Comparison of ENCODE assay signal across 17 mouse cellular contexts in genomic region chr3:145820938-145821337, GRCm38 (mm10).
DNase-seq lines count a peak whose midpoint lies in the region; ATAC-seq and TF ChIP-seq lines count a peak whose summit lies in the region.
"Had no signal": no experiment of that assay in that cellular context is flagged by ENCODE, and none has a peak within 500 bp of the region (broad histone marks: within the 10 kb centered on the region; RNA-seq: fewer than 3 reads in every experiment).

No protein-coding gene starts in this region.

- DNase-seq in heart, adult 9 months (ENCODE audit: low spot score in 2 of 2) = no peak
- no peak for DNase-seq in layer of hippocampus, adult 2 months (ENCODE audit: low spot score in 2 of 2)
- DNase-seq in layer of hippocampus, adult 8-10 months (ENCODE audit: low spot score in 2 of 2) = no peak
- no peak for DNase-seq in forebrain, embryonic 11.5 days (ENCODE audit: low spot score)
- no peak for DNase-seq in forebrain, postnatal 0 days
- DNase-seq: cerebellum, adult 11-12 months; heart, adult 2 months; kidney, postnatal 36 days; lung, postnatal 14 days; midbrain, embryonic 14.5 days had no signal

- H3K4me1 ChIP-seq in heart, embryonic 12.5 days (replicated peaks) = peaks cover 56% of the 10 kb centered on the region
- H3K4me1 ChIP-seq in E14TG2a.4 (replicated peaks; ENCODE audit: low read depth, low read length) = no peaks in the 10 kb centered on the region
- peaks cover 16% of the 10 kb centered on the region for H3K4me1 ChIP-seq in intestine, embryonic 15.5 days (replicated peaks)
- peaks cover 9% of the 10 kb centered on the region for H3K4me1 ChIP-seq in forebrain, embryonic 11.5 days (replicated peaks; ENCODE audit: control insufficient read depth, insufficient read depth, low read length)
- H3K4me1 ChIP-seq in forebrain, postnatal 0 days (ENCODE audit: insufficient read depth) = no peaks in the 10 kb centered on the region
- H3K4me1 ChIP-seq: limb, embryonic 10.5 days had no signal

- no peaks in the 10 kb centered on the region for H3K36me3 ChIP-seq in heart, embryonic 12.5 days
- H3K36me3 ChIP-seq in E14TG2a.4 (ENCODE audit: insufficient read depth, low read length) = no peaks in the 10 kb centered on the region
- H3K36me3 ChIP-seq in intestine, embryonic 15.5 days = no peaks in the 10 kb centered on the region
- H3K36me3 ChIP-seq in forebrain, embryonic 11.5 days (ENCODE audit: control insufficient read depth, insufficient read depth, low read length) = no peaks in the 10 kb centered on the region
- H3K36me3 ChIP-seq in forebrain, postnatal 0 days (ENCODE audit: insufficient read depth) = no peaks in the 10 kb centered on the region
- H3K36me3 ChIP-seq: embryonic facial prominence, embryonic 13.5 days; limb, embryonic 10.5 days had no signal

- no peak for ATAC-seq in heart, embryonic 12.5 days (ENCODE audit: insufficient number of reproducible peaks, low FRiP score)
- no peak for ATAC-seq in intestine, embryonic 15.5 days
- no peak for ATAC-seq in forebrain, embryonic 11.5 days (replicated peaks; ENCODE audit: low FRiP score)
- ATAC-seq in forebrain, postnatal 0 days = no peak
- ATAC-seq: forebrain, embryonic 13.5 days had no signal

- H3K4me3 ChIP-seq in heart, embryonic 12.5 days = no peak overlapping the region
- no peak overlapping the region for H3K4me3 ChIP-seq in layer of hippocampus, adult 2 months
- H3K4me3 ChIP-seq in E14TG2a.4 (replicated peaks; ENCODE audit: low read length) = no peak overlapping the region
- no peak overlapping the region for H3K4me3 ChIP-seq in intestine, embryonic 15.5 days (replicated peaks)
- H3K4me3 ChIP-seq in forebrain, embryonic 11.5 days (ENCODE audit: low read depth, low read length) = no peak overlapping the region
- no peak overlapping the region for H3K4me3 ChIP-seq in forebrain, postnatal 0 days (ENCODE audit: low read depth, low read length)
- H3K4me3 ChIP-seq: embryonic facial prominence, embryonic 13.5 days; forebrain, embryonic 13.5 days; heart, adult 2 months; limb, embryonic 10.5 days had no signal

- H3K9ac ChIP-seq in heart, embryonic 12.5 days = no peak overlapping the region
- H3K9ac ChIP-seq in intestine, embryonic 15.5 days = no peak overlapping the region
- H3K9ac ChIP-seq in forebrain, embryonic 11.5 days (ENCODE audit: low read length) = no peak overlapping the region
- no peak overlapping the region for H3K9ac ChIP-seq in forebrain, postnatal 0 days
- H3K9ac ChIP-seq: embryonic facial prominence, embryonic 13.5 days; forebrain, embryonic 13.5 days; hindbrain, embryonic 14.5 days had no signal

- H3K27ac ChIP-seq in heart, embryonic 12.5 days (ENCODE audit: poor library complexity, severe bottlenecking) = peak overlapping the region; percentile 44; the same call in 1 of the 2 replicates
- H3K27ac ChIP-seq in layer of hippocampus, adult 2 months = no peak overlapping the region
- peak overlapping the region; percentile 19 for H3K27ac ChIP-seq in intestine, embryonic 15.5 days
- no peak overlapping the region for H3K27ac ChIP-seq in forebrain, embryonic 11.5 days (ENCODE audit: low read depth, low read length)
- H3K27ac ChIP-seq in forebrain, postnatal 0 days (ENCODE audit: low read depth, low read length) = no peak overlapping the region
- H3K27ac ChIP-seq: embryonic facial prominence, embryonic 13.5 days; forebrain, embryonic 13.5 days; heart, adult 2 months; hindbrain, embryonic 14.5 days; limb, embryonic 10.5 days had no signal

- no peak overlapping the region for H3K4me2 ChIP-seq in heart, embryonic 12.5 days
- no peak overlapping the region for H3K4me2 ChIP-seq in intestine, embryonic 15.5 days (replicated peaks)
- no peak overlapping the region for H3K4me2 ChIP-seq in forebrain, embryonic 11.5 days (ENCODE audit: low read depth, low read length, severe bottlenecking)
- H3K4me2 ChIP-seq in forebrain, postnatal 0 days (ENCODE audit: low read depth) = no peak overlapping the region
- H3K4me2 ChIP-seq: embryonic facial prominence, embryonic 13.5 days; forebrain, embryonic 13.5 days; hindbrain, embryonic 14.5 days had no signal

- H3K9me3 ChIP-seq in heart, embryonic 12.5 days (replicated peaks) = peaks cover 4% of the 10 kb centered on the region; the same call in 1 of the 2 replicates
- H3K9me3 ChIP-seq in E14TG2a.4 (ENCODE audit: low read length) = no peaks in the 10 kb centered on the region
- H3K9me3 ChIP-seq in intestine, embryonic 15.5 days = no peaks in the 10 kb centered on the region
- no peaks in the 10 kb centered on the region for H3K9me3 ChIP-seq in forebrain, embryonic 11.5 days (ENCODE audit: control insufficient read depth, low read length)
- no peaks in the 10 kb centered on the region for H3K9me3 ChIP-seq in forebrain, postnatal 0 days (ENCODE audit: low read length)
- H3K9me3 ChIP-seq: embryonic facial prominence, embryonic 13.5 days; forebrain, embryonic 13.5 days; limb, embryonic 10.5 days had no signal

- H3K27me3 ChIP-seq in heart, embryonic 12.5 days (replicated peaks) = no peaks in the 10 kb centered on the region
- H3K27me3 ChIP-seq in E14TG2a.4 (ENCODE audit: insufficient read depth, low read length) = no peaks in the 10 kb centered on the region; the same call in 1 of the 2 replicates
- H3K27me3 ChIP-seq in intestine, embryonic 15.5 days (replicated peaks) = no peaks in the 10 kb centered on the region
- H3K27me3 ChIP-seq in forebrain, embryonic 11.5 days (ENCODE audit: control insufficient read depth, insufficient read depth, low read length) = no peaks in the 10 kb centered on the region
- no peaks in the 10 kb centered on the region for H3K27me3 ChIP-seq in forebrain, postnatal 0 days (ENCODE audit: insufficient read depth, low read length)
- H3K27me3 ChIP-seq: embryonic facial prominence, embryonic 13.5 days; forebrain, embryonic 13.5 days had no signal

- 0 out of 2 replicates have a peak, but pooled peaks have one; percentile 18 for TF ChIP-seq CTCF in layer of hippocampus, adult 2 months (conservative IDR thresholded peaks at IDR 0.05)
- TF ChIP-seq CTCF in E14TG2a.4 (conservative IDR thresholded peaks at IDR 0.05; ENCODE audit: low read length) = peak; percentile 47; the same call in 1 of the 2 replicates
- no peak for TF ChIP-seq CTCF in forebrain, postnatal 0 days (IDR thresholded peaks at IDR 0.05; ENCODE audit: low read depth)

- WGBS in heart, embryonic 12.5 days = 94% methylated on average over 2 of the region's 2 CpGs
- 91% methylated on average over 2 of the region's 2 CpGs for WGBS in intestine, embryonic 15.5 days
- 97% methylated on average over 2 of the region's 2 CpGs for WGBS in forebrain, embryonic 11.5 days
- WGBS in forebrain, postnatal 0 days = 91% methylated on average over 2 of the region's 2 CpGs

Comparison
In these comparisons a context has a peak if more than half of its experiments do, and no peak if none do; other contexts are left out.
1. H3K27ac ChIP-seq: peak in heart, embryonic 12.5 days (single experiment) and intestine, embryonic 15.5 days (single experiment); none in layer of hippocampus, adult 2 months (single experiment), forebrain, embryonic 11.5 days (single experiment) and forebrain, postnatal 0 days (single experiment).